Mouse (Mus musculus): ENCODE measurements at regions not wholly inside any gene's neighbourhood (a gene's known extent, or its start where the extent isn't known, plus 50 kb on each side); places are given as distances from the start of the nearest gene placed in this dataset.

GRCm38 (mm10) chr13:41694749-41695419, 89.2 kb downstream of the Tmem170b start:
- no peak overlapping the region for H3K4me3 ChIP-seq
- H3K27me3 ChIP-seq (ENCODE audit: insufficient read depth, poor library complexity, severe bottlenecking) = no peaks in the 10 kb centered on the region
- WGBS = 27% methylated on average over 9 of the region's 9 CpGs
- no peaks in the 10 kb centered on the region for H3K9me3 ChIP-seq
- no peaks in the 10 kb centered on the region for H3K36me3 ChIP-seq
- DNase-seq (ENCODE audit: low spot score) = no peak
- H3K4me1 ChIP-seq = peaks cover 13% of the 10 kb centered on the region
- peak overlapping the region; percentile 67 for H3K27ac ChIP-seq

GRCm38 (mm10) chr13:41696767-41697445, 91.2 kb downstream of the Tmem170b start:
- Histone ChIP-seq H3K27ac (no peak overlapping the region), H3K27me3 (ENCODE audit: insufficient read depth, poor library complexity, severe bottlenecking) (no peaks in the 10 kb centered on the region), H3K9me3 (no peaks in the 10 kb centered on the region), H3K4me3 (no peak overlapping the region), H3K36me3 (no peaks in the 10 kb centered on the region), H3K4me1 (peaks cover 13% of the 10 kb centered on the region)
- WGBS = 78% methylated on average over 7 of the region's 7 CpGs
- no peak for DNase-seq (ENCODE audit: low spot score)

DNA sequence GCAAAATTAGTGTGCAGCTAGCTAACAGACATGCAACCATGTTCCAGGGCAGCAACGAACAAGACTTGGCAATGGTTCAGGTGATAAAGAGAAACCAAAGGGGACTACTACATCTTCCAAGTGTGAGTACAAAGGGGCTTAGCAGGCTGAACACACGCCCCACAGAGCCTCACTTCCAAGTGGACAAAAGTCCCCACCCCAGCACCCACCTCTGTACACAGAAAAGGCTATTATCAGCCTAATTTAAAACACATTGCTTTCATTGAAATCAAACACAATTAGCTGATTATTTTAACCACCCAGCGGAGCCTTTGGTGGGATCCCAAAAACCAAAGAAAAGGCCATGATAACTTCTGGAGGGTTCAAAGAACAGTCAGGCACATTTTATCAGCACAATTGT, 95.6 kb downstream of the Tmem170b start:
- WGBS = 70% methylated on average over 3 of the region's 3 CpGs
- no peak overlapping the region for H3K27ac ChIP-seq

GRCm38 (mm10) chr13:41701829-41702231, 96.1 kb downstream of the Tmem170b start:
- 81% methylated on average over 8 of the region's 8 CpGs for WGBS
- DNase-seq (ENCODE audit: low spot score) = no peak
- no peaks in the 10 kb centered on the region for H3K27me3 ChIP-seq (ENCODE audit: insufficient read depth, poor library complexity, severe bottlenecking)
- peaks cover 21% of the 10 kb centered on the region for H3K4me1 ChIP-seq
- H3K9me3 ChIP-seq = no peaks in the 10 kb centered on the region
- no peak overlapping the region for H3K27ac ChIP-seq
- no peaks in the 10 kb centered on the region for H3K36me3 ChIP-seq
- H3K4me3 ChIP-seq = no peak overlapping the region

More for the DNA sequence above, 95.6 kb downstream of the Tmem170b start:
- DNase-seq (ENCODE audit: low spot score) = no peak
- no peaks in the 10 kb centered on the region for H3K36me3 ChIP-seq
- peaks cover 21% of the 10 kb centered on the region for H3K4me1 ChIP-seq
- no peaks in the 10 kb centered on the region for H3K27me3 ChIP-seq (ENCODE audit: insufficient read depth, poor library complexity, severe bottlenecking)
- no peak overlapping the region for H3K4me3 ChIP-seq
- no peaks in the 10 kb centered on the region for H3K9me3 ChIP-seq

DNA sequence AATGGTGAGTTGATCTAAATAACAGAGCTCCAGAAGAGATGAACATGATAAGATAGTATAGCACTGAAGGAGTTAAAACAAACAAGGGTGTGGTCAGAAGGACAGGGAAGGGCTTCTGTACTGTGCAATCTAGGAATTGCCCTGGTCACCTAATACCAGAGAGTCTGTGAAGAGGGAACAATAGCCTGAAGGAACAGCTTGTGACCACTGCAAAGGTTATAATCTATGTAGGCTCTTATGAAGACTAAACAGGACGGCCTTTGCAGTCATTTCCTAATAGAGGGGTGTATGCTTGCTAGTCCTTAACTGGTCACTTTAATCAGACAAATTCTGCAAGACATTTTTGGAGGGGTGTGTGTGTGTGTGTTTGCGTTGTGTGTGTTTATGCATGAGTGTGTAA, 97.5 kb downstream of the Tmem170b start:
- peak overlapping the region; percentile 77; the same call in 1 of the 2 replicates for H3K27ac ChIP-seq

DNA sequence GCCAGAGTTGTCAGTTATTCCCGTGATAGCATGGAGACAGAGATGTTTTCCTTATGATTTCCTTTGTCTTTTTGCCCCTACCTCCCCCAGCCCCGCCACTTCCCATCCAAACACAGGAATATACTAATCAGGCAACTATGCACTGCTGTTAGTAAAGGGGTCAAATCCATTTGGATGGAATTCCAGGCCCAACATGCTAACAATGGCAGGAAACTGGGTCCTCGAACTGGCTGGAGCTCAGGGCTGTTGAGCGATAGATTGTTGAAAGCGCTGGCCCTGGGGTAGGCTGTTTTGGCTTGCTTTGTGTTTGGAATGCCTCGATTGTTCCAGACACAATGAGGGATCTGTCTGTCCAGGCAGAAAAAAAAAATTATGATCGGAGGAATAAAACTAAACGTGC, 97.9 kb downstream of the Tmem170b start:
- Histone ChIP-seq H3K9me3 (no peaks in the 10 kb centered on the region), H3K27me3 (ENCODE audit: insufficient read depth, poor library complexity, severe bottlenecking) (no peaks in the 10 kb centered on the region), H3K36me3 (no peaks in the 10 kb centered on the region), H3K27ac (peak overlapping the region; percentile 77; the same call in 1 of the 2 replicates), H3K4me3 (no peak overlapping the region), H3K4me1 (peaks cover 39% of the 10 kb centered on the region)
- no peak for DNase-seq (ENCODE audit: low spot score)
- 62% methylated on average over 8 of the region's 8 CpGs for WGBS

More for the DNA sequence above, 97.5 kb downstream of the Tmem170b start:
- no peaks in the 10 kb centered on the region for H3K9me3 ChIP-seq
- no peaks in the 10 kb centered on the region for H3K27me3 ChIP-seq (ENCODE audit: insufficient read depth, poor library complexity, severe bottlenecking)
- H3K4me1 ChIP-seq = peaks cover 35% of the 10 kb centered on the region
- H3K4me3 ChIP-seq = no peak overlapping the region
- H3K36me3 ChIP-seq = no peaks in the 10 kb centered on the region
- 53% methylated on average over 2 of the region's 2 CpGs for WGBS
- no peak for DNase-seq (ENCODE audit: low spot score)

- no peak for DNase-seq (ENCODE audit: low spot score)
- Histone ChIP-seq H3K36me3 (no peaks in the 10 kb centered on the region), H3K27me3 (ENCODE audit: insufficient read depth, poor library complexity, severe bottlenecking) (no peaks in the 10 kb centered on the region), H3K4me3 (no peak overlapping the region), H3K27ac (peak overlapping the region; percentile 77), H3K4me1 (peaks cover 43% of the 10 kb centered on the region), H3K9me3 (no peaks in the 10 kb centered on the region)
- 69% methylated on average over 2 of the region's 2 CpGs for WGBS
These were observed 99.1 kb downstream of the Tmem170b start for GRCm38 (mm10) chr13:41704806-41705205.

DNA sequence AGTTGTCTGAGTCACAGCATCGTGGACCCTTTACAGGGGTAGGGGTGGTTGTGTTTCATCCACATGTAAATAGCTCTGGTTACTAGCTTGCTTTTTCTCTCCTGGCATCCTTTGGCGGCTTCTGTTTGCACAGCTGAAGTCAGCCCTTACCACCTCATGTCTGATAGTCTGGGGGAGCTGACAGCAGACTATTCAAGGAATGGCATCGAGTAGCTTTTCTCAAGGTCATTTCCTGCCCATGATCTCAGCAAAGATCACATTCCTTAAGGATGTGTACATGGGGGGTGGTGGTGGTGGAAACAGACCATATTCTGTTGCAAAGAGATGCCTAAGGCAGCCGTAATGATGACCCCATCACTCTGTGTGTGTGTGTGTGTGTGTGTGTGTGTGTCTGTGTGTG, 99.9 kb downstream of the Tmem170b start:
- H3K4me1 ChIP-seq = peaks cover 44% of the 10 kb centered on the region
- DNase-seq (ENCODE audit: low spot score) = peak; percentile 79
- no peaks in the 10 kb centered on the region for H3K27me3 ChIP-seq (ENCODE audit: insufficient read depth, poor library complexity, severe bottlenecking)
- peak overlapping the region; percentile 77 for H3K27ac ChIP-seq
- no peaks in the 10 kb centered on the region for H3K9me3 ChIP-seq
- H3K36me3 ChIP-seq = no peaks in the 10 kb centered on the region
- WGBS = 27% methylated on average over 4 of the region's 4 CpGs
- H3K4me3 ChIP-seq = no peak overlapping the region

DNA sequence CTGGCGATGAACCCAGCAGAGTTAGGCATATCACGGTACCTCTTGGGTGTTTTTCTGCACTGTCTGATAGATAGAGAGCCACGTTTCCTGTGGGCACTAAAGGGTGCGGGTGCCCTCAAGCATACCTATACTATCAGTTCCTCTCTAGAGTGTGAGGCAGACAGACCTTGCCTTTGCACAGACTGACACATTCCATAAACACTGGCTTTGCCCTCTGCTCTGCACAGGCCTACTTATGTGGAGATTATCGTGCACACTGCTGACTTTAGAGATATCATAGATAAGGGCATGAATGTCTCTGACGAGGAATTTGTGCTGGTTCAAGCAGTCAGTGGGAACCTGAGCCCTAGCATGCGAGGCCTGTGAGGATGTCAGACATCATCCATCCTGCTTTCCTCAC, 102.1 kb downstream of the Tmem170b start:
- Histone ChIP-seq H3K4me3 (no peak overlapping the region), H3K27ac (peak overlapping the region; percentile 81), H3K27me3 (ENCODE audit: insufficient read depth, poor library complexity, severe bottlenecking) (no peaks in the 10 kb centered on the region), H3K36me3 (no peaks in the 10 kb centered on the region), H3K9me3 (no peaks in the 10 kb centered on the region), H3K4me1 (peaks cover 44% of the 10 kb centered on the region)
- WGBS = 18% methylated on average over 7 of the region's 7 CpGs
- DNase-seq (ENCODE audit: low spot score) = no peak

DNA sequence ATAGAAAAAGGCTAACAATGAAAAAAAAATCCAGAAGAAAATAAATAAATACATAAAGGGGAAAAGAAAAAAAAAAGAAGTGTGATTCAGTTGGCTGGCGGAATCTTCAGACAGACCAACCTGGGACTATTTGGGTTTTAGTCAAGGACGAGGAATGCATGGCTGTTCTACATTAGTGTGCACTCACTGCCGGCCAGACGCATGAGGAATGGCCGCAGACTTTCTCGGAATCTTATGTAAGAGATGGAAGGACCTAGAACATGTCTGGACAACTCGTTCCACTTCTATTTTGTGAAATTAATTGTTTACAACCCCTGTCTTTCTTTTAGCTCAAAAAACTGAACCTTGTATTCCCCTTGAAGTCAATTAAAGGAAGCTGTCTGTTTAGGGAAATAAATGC, 103.4 kb downstream of the Tmem170b start:
- peak overlapping the region; percentile 59; the same call in 1 of the 2 replicates for H3K27ac ChIP-seq
- H3K4me1 ChIP-seq = peaks cover 41% of the 10 kb centered on the region
- DNase-seq (ENCODE audit: low spot score) = no peak
- WGBS = 60% methylated on average over 7 of the region's 7 CpGs
- H3K27me3 ChIP-seq (ENCODE audit: insufficient read depth, poor library complexity, severe bottlenecking) = no peaks in the 10 kb centered on the region
- no peaks in the 10 kb centered on the region for H3K36me3 ChIP-seq
- no peak overlapping the region for H3K4me3 ChIP-seq
- no peaks in the 10 kb centered on the region for H3K9me3 ChIP-seq

DNA sequence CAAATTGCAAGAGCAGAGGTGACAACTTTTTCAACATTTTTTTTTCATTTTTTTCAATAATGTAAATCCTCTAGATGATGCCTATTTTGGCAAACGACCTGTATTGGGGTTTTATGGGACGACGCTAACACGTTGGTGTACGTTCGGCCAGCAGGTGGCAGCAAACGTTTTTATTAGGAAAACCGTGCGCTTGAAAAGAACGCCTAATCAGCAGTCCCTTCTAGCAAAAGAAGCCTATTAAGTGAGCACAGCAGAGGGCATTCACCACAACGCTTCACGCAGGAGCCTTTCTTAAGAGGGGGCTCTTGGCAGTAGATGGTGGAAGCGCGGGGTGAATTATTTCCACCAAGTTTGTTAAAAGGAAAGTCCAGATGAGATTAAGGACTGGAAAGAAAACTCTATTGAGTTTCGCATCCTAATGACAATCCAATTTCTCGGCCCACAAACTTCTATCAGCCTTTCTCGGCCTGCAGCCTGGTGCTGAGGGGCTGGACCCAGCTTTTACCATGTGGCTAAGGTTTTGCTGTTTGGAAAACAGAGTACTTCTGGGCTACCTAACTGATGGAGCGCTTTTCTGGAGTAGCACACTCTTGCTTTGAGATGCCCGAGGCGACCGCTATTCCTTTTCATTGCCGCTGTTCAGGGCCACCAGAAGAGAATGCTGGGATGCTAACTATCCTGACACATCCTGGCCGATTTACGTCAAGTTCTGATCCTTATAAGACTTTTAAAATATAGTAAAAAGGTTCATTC, 103.9 kb downstream of the Tmem170b start:
- Histone ChIP-seq H3K9me3 (no peaks in the 10 kb centered on the region), H3K27ac (0 out of 2 replicates have a peak overlapping the region, but pooled peaks have one; percentile 59), H3K4me1 (peaks cover 38% of the 10 kb centered on the region), H3K4me3 (no peak overlapping the region), H3K36me3 (no peaks in the 10 kb centered on the region), H3K27me3 (ENCODE audit: insufficient read depth, poor library complexity, severe bottlenecking) (no peaks in the 10 kb centered on the region)
- 38% methylated on average over 24 of the region's 24 CpGs for WGBS
- peak; percentile 91 for DNase-seq (ENCODE audit: low spot score)

DNA sequence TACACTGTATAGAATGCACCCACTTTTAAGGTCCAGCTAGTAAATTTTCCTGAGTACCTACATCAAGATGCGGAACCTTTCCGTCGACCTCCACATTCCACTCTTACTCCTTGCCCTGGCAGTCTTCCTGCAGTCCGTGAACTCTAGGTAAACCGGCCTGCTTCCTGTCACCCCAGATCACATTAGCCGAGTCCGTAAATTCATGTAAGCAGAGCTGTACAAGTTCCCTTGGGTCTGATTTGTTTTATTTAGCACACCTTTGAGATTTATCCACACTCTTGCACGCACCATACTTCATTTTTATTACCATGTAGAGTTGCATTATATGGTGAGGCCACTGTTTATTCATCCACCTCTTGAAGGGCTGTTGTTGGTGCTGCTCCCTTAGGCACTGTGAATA, 106.9 kb downstream of the Tmem170b start:
- DNase-seq (ENCODE audit: low spot score) = no peak
- Histone ChIP-seq H3K36me3 (no peaks in the 10 kb centered on the region), H3K27ac (no peak overlapping the region), H3K27me3 (ENCODE audit: insufficient read depth, poor library complexity, severe bottlenecking) (no peaks in the 10 kb centered on the region), H3K4me1 (peaks cover 14% of the 10 kb centered on the region), H3K4me3 (no peak overlapping the region), H3K9me3 (no peaks in the 10 kb centered on the region)
- 71% methylated on average over 8 of the region's 8 CpGs for WGBS

Measured in heart, embryonic 10.5 days (tissue).